Mouse (Mus musculus): ENCODE measurements around the gene Osbp2. TPM values are rescaled to one million over a fixed set of nuclear protein-coding genes. Genes with fewer than 3 reads are reported as not detected.

The Osbp2 gene
- polyA plus RNA-seq, 1 experiment from 2014 or later, result 0.15 TPM

GRCm38 (mm10) chr11:3789919-3790318 is 73.8 kb downstream of the Osbp2 start:
- CTCF ChIA-PET, result interaction anchor here (1.5 kb wide), 1 partner anchor 23 kb away, joined by 3 read pairs; no protein-coding TSS in a partner anchor

GRCm38 (mm10) chr11:3786564-3786963 is 77.1 kb downstream of the Osbp2 start:
- CTCF ChIA-PET, result interaction anchor here (0.8 to 2.1 kb wide), 12 partner anchors 15 to 312 kb away, joined by 3 to 9 read pairs (median 3); partner anchors contain the start of gene Selenom

More at GRCm38 (mm10) chr11:3789919-3790318, 73.8 kb downstream of the Osbp2 start:
- in situ Hi-C loops (cut with MboI; ENCODE audit: low pct_unique_long_range_greater_than_20kb), result loop anchor here (5.0 kb wide), 1 partner anchor 258 kb away; no protein-coding TSS in a partner anchor
- H3K27me3 ChIP-seq, result peaks cover 23% of the 10 kb centered on the region
- no peak for TF ChIP-seq CTCF (IDR thresholded peaks at IDR 0.05)
- ATAC-seq (no peak), DNase-seq (ENCODE audit: low read depth, low spot score) (no peak)
- POLR2A ChIA-PET, result no interaction called here

GRCm38 (mm10) chr11:3775263-3775644 is 88.4 kb downstream of the Osbp2 start:
- ChIA-PET POLR2A (no interaction called here), CTCF (no interaction called here)
- DNase-seq (ENCODE audit: low read depth, low spot score) (no peak), ATAC-seq (no peak)
- TF ChIP-seq CTCF (IDR thresholded peaks at IDR 0.05), result no peak
- H3K27me3 ChIP-seq, result peaks cover 75% of the 10 kb centered on the region
- in situ Hi-C loops (cut with MboI; ENCODE audit: low pct_unique_long_range_greater_than_20kb), result no loop called here

More at GRCm38 (mm10) chr11:3786564-3786963, 77.1 kb downstream of the Osbp2 start:
- POLR2A ChIA-PET, result interaction anchor here (0.6 kb wide), 1 partner anchor 20 kb away, joined by 3 read pairs; no protein-coding TSS in a partner anchor
- peak; percentile 39 for ATAC-seq
- DNase-seq (ENCODE audit: low read depth, low spot score), result peak; percentile 49
- in situ Hi-C loops (cut with MboI; ENCODE audit: low pct_unique_long_range_greater_than_20kb), result no loop called here
- peak; percentile 87 for TF ChIP-seq CTCF (IDR thresholded peaks at IDR 0.05)
- peaks cover 37% of the 10 kb centered on the region for H3K27me3 ChIP-seq

GRCm38 (mm10) chr11:3774463-3775262 is 89.0 kb downstream of the Osbp2 start:
- in situ Hi-C loops (cut with MboI; ENCODE audit: low pct_unique_long_range_greater_than_20kb), result no loop called here
- ChIA-PET POLR2A (no interaction called here), CTCF (interaction anchor here (1.3 kb wide), 1 partner anchor 11 kb away, joined by 3 read pairs; no protein-coding TSS in a partner anchor)
- ATAC-seq, result peak; percentile 38
- TF ChIP-seq CTCF (IDR thresholded peaks at IDR 0.05), result no peak
- DNase-seq (ENCODE audit: low read depth, low spot score), result no peak
- peaks cover 69% of the 10 kb centered on the region for H3K27me3 ChIP-seq

- ATAC-seq (no peak), DNase-seq (ENCODE audit: low read depth, low spot score) (no peak)
- no peak for TF ChIP-seq CTCF (IDR thresholded peaks at IDR 0.05)
- CTCF ChIA-PET, result interaction anchor here (1.3 kb wide), 1 partner anchor 10 kb away, joined by 3 read pairs; no protein-coding TSS in a partner anchor
- H3K27me3 ChIP-seq, result peaks cover 62% of the 10 kb centered on the region
- in situ Hi-C loops (cut with MboI; ENCODE audit: low pct_unique_long_range_greater_than_20kb), result no loop called here
- POLR2A ChIA-PET, result no interaction called here
These were observed 89.8 kb downstream of the Osbp2 start for GRCm38 (mm10) chr11:3773782-3774462.

GRCm38 (mm10) chr11:3773136-3773535 is 90.6 kb downstream of the Osbp2 start:
- ChIA-PET POLR2A (no interaction called here), CTCF (interaction anchor here (1.5 kb wide), 1 partner anchor 59 kb away, joined by 3 read pairs; no protein-coding TSS in a partner anchor)
- TF ChIP-seq CTCF (IDR thresholded peaks at IDR 0.05), result no peak
- ATAC-seq, result no peak
- DNase-seq (ENCODE audit: low read depth, low spot score), result no peak
- in situ Hi-C loops (cut with MboI; ENCODE audit: low pct_unique_long_range_greater_than_20kb), result no loop called here
- H3K27me3 ChIP-seq, result peaks cover 64% of the 10 kb centered on the region

- no peak for TF ChIP-seq CTCF (IDR thresholded peaks at IDR 0.05)
- ATAC-seq, result no peak
- H3K27me3 ChIP-seq, result peaks cover 61% of the 10 kb centered on the region
- in situ Hi-C loops (cut with MboI; ENCODE audit: low pct_unique_long_range_greater_than_20kb), result no loop called here
- DNase-seq (ENCODE audit: low read depth, low spot score), result no peak
- CTCF ChIA-PET, result no interaction called here
- POLR2A ChIA-PET, result no interaction called here
These were observed 92.4 kb downstream of the Osbp2 start for GRCm38 (mm10) chr11:3771348-3771747.

- POLR2A ChIA-PET, result no interaction called here
- CTCF ChIA-PET, result no interaction called here
- ATAC-seq, result no peak
- TF ChIP-seq CTCF (IDR thresholded peaks at IDR 0.05), result no peak
- peaks cover 63% of the 10 kb centered on the region for H3K27me3 ChIP-seq
- no peak for DNase-seq (ENCODE audit: low read depth, low spot score)
- in situ Hi-C loops (cut with MboI; ENCODE audit: low pct_unique_long_range_greater_than_20kb), result no loop called here
These were observed 95.9 kb downstream of the Osbp2 start for GRCm38 (mm10) chr11:3767830-3768229.

GRCm38 (mm10) chr11:3766964-3767363 is 96.7 kb downstream of the Osbp2 start:
- no peak for TF ChIP-seq CTCF (IDR thresholded peaks at IDR 0.05)
- ATAC-seq, result no peak
- no peak for DNase-seq (ENCODE audit: low read depth, low spot score)
- ChIA-PET CTCF (interaction anchor here (1.0 kb wide), 2 partner anchors 14 to 24 kb away, joined by 3 to 4 read pairs; no protein-coding TSS in a partner anchor), POLR2A (interaction anchor here (0.7 kb wide), 1 partner anchor 19 kb away, joined by 3 read pairs; no protein-coding TSS in a partner anchor)
- in situ Hi-C loops (cut with MboI; ENCODE audit: low pct_unique_long_range_greater_than_20kb), result no loop called here
- H3K27me3 ChIP-seq, result peaks cover 61% of the 10 kb centered on the region

- no peak for ATAC-seq
- DNase-seq (ENCODE audit: low read depth, low spot score), result no peak
- ChIA-PET CTCF (interaction anchor here (1.1 kb wide), 1 partner anchor 10 kb away, joined by 3 read pairs; no protein-coding TSS in a partner anchor), POLR2A (no interaction called here)
- no peak for TF ChIP-seq CTCF (IDR thresholded peaks at IDR 0.05)
- in situ Hi-C loops (cut with MboI; ENCODE audit: low pct_unique_long_range_greater_than_20kb), result no loop called here
- H3K27me3 ChIP-seq, result peaks cover 76% of the 10 kb centered on the region
These were observed 99.4 kb downstream of the Osbp2 start for GRCm38 (mm10) chr11:3764352-3764751.
